Mouse (Mus musculus) mouse embryonic stem cell (cell line): ENCODE results near the gene Zfhx3.

Experiments
- in situ Hi-C, 2 experiments: fragments of 300-500 bp; cut with MboI; formaldehyde crosslinking; loops; 1 replicate in 1 of 2; 3 replicates in 1 of 2; pipeline ENCODE4 v1.14.3; 2019 to 2020; ENCODE audit warnings: low sequenced_read_pairs in 2 of 2, low pct_unique_long_range_greater_than_20kb in 1 of 2, mixed read lengths in 1 of 2; ENCODE audit not compliant: unreplicated experiment in 1 of 2

Gene Zfhx3

DNA sequence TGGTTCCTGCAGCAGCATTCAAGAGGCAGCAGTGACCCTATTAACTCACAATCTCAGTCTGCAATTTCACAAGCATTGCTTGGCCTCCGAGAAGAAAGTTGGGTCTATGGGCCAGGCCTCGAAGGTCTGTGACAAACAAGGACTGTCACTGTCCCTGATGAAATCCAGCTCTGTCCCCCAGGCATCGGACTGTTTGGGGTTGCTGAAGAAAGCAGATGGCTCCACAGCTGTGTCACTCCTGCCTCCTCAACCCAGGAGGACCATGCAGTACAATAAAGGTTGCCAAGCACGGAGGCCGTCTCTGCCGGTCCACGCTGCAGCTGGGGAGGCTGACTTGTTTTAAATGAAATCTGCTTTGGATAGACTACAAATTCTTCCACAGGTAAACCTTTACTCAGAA is 1020.1 kb downstream of the Zfhx3 start:
- in situ Hi-C loops: no loop called here

DNA sequence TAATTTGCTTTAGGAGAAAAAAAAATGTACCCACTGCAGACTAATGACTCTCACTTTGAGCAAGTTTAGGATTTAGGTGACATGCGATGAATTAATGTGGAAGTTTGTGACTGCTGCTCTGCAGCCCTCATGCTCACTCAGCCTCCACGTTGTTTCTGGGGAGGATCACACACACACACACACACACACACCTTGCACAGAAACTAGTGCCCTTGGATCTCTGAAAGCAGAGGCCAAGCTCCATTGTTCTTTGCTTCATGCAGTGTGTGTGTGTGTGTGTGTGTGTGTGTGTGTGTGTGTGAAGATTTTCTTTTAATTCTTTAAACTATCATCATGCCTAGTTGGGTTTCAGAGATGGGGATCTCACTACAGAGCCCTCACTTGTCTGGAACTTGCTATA is 1020.7 kb downstream of the Zfhx3 start:
- in situ Hi-C loops: no loop called here

DNA sequence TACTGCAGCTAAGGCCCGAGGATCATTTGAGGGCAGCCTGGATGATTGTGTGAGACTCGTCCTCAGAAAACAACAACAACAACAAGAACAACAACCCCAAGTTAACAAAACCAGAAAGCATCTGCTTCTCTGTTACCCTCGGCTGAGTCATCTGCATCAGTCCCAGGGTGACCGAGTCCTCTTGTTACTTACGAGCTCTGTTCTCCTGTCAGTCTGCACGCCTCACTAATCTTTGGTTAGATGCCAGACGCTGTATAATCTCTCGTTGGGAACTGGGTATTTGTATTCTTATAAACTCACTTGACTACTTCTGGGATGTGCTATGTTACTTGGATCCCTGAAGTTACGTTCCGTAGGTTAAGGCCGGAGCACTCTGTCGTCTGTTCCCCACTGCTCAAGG is 1023.6 kb downstream of the Zfhx3 start:
- in situ Hi-C loops: no loop called here

DNA sequence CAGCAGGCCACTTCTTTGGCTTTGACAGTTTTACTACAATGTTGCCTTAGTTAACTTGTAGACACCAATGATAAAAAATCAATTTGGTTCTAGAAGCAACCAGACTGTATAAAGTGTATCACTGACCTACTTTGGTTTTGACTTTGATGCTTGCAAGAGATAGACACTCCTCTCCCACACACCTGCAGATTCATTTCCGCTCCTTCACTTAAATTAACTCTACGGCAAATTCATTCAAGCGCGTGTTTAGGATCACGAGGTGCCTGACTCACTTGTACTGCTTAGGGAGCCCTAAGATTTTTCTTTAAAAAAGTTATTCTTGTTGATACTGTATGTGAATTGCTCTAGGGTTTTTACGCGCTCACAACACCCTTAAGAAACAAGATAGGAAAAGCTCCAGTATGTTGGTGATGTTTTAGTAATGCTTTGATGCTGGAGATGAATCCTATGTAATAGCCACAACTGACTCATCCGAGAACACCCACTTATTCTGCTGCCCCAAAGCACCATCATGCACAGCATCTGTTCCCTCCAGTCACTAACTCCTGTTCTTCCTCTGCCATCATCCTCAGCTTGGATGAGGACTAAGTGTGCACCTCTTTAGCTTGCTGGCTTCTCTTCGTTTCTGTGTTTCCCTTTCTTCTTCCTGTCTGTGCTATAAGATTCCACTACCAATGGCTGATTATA is 1031.3 kb downstream of the Zfhx3 start:
- in situ Hi-C loops: no loop called here

DNA sequence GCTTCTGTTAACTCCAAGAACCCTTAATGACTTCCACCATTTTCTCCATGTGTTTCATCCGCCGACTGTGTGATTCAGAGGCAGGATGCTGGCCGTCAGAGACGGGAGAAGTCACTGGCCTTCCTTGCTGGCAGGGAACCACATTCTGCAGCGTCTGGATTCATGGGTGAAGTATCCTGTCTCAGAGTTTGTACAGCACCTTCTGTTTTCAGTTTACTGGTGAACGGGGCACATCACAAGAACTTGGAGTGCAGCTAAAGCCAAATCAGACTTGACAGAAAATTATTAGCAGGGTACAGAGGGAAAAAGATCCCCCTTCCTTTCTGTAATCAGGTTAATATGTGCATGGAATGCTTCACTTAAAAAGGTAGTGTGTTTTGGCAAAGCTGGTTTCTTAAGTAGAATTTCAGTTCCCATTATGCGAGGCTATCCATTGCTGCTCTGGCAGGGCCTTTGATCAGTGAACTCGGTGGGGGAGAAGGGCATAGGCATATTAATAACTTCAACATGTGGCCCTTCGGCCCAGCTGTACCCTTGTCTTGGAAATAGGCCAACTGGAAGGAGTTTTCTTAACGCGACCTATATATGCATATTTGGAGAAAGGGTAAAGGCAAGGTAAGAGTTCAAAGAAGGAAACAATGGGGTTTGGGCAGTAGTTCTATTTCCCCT is 1035.4 kb downstream of the Zfhx3 start:
- in situ Hi-C loops: no loop called here

DNA sequence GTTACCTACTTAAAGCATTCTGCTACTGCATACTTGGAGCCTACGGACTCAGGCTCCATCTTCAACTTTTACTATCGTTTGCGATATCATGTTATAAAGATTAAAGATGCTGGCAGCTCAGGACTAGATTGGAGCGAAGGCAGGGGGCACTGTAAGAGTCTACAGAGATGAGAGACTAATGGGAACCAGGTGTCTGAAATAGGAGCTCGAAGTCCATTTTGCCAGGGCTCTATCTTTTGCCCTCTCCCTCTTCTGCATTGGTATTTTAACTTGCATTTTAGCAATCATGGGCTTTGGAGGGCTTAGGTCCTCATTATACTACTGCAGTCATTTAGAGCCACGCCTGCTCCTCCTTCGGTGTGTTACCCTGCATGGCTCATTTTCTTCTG is 1035.9 kb downstream of the Zfhx3 start:
- in situ Hi-C loops: no loop called here

DNA sequence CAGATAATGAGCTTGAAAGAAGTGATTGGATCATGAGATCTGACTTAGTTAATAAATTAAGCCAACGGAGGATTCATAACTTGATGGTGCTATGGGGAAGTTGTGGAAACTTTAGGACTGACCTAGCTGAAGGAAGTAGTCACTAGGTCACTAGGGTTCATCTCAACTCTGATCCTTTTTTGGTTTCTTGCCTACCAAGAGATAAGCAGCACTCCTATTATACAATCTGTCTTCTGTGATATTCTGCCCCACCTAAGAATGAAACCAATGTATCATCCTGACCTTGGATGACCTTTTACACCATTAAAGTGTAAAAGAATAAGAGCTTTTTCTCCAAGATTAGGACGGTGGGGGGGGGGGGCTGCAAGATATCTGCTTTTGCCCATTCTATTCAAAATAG is 1042.5 kb downstream of the Zfhx3 start:
- in situ Hi-C loops: no loop called here

DNA sequence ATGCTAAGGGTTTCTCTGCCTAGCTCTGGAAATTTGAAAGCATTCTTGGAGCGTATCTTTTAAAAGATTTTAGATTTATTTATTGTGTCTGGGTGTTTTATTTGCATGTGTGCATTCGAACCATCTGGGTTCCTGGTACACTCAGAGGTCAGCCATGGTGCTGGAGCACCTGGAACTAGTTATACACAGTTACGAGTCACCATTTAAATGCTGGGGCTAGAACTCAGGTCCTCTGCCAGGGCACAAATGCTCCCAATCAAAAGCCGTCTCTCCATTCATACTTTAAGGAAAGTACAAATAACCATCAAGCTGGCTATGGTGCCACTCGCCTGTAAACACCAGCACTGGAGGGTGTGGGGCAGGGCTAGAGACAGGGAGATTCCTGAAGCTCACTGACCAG is 1047.4 kb downstream of the Zfhx3 start:
- in situ Hi-C loops: no loop called here

DNA sequence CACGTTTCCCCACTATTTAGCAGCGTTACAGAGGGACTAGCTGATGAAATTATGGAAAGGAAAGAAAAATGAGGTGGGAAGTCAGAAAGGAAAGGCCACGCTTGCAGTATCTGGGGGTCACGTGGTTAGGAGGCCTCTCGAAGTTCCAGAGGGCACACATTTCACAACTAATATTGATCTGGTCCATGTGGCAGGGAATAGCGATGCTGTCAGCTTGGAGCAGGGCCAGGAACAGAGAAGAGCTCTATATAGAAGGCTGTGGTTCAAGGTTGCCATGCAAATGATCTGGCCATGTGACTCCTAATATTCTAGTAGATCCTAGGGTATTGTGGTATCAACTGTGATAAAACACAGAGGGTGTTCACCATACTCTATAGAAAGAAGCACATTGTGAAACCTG is 1048.1 kb downstream of the Zfhx3 start:
- in situ Hi-C loops: no loop called here

DNA sequence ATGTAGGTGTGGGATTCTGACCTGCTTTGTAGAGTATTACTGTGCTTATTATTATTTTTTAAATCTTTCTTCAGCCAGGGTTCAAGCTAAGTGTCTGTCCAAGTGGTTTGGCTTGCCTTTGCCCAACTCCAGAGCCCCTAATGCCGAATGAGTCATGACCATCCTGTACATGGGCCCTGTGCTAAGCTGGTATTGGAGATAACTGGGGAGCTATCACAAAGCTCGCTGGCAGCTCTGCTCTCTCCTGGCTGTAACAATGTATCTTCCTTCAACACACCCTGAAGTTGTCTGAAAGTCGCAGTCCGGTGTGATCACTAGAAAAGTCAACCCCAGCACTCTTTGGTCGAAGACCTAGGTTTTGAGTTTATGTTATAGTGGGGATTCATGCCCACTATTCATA is 1049.0 kb downstream of the Zfhx3 start:
- in situ Hi-C loops: no loop called here

DNA sequence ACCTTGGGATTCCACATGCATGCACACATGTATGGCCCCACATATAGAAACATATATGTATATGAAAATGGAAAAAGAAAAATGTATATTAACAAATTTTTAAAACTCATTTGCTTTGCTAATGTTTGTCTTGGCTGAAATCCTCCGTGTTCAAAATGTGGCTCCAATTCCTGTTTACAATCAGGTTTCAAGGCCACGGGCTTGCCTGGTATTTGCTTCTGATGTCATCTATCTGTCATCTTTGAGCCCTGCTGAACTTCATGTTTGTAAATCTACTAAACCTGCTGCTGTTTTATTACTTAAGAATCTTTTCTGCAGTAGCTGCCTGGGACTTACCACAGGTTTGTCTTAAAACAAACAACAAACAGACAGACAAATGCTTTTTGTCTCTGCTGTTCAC is 1051.3 kb downstream of the Zfhx3 start:
- in situ Hi-C loops: no loop called here

DNA sequence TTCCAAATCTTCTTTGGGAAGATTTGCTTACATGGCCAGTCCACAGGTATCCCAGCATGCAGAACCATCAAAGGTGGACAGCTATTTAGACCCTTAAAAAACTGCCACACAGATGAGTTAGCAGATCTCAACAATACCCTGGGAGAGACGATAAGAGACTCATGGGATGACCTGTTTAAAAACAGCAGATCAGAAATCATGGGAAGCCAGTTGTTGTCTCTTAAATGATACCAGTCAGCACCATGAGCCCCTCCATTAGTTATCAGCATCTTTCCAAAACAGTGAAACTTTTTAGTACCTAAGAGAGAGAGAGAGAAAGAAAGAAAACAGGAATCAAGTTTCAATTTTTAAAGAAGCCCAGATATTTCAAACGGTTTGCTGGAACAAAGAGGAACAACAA is 1051.7 kb downstream of the Zfhx3 start:
- in situ Hi-C loops: no loop called here

DNA sequence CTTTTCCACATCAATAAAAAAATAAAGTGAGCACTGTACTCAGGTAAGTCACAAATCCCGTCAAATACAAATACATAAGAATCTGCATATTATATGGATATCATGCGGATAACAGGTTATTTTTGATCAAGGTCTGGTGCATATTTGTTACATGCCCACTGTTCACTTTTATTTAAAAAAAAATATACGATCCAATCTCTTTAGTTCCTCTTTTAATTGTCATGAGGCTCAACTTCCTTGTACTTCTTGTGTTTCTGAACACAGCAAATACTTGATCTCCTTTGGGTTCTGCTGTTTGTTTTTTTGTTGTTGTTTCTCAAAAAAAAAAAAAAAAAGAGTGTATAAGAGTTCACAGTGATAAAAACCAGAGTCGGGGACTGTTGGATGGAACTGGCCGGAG is 1052.4 kb downstream of the Zfhx3 start:
- in situ Hi-C loops: no loop called here

DNA sequence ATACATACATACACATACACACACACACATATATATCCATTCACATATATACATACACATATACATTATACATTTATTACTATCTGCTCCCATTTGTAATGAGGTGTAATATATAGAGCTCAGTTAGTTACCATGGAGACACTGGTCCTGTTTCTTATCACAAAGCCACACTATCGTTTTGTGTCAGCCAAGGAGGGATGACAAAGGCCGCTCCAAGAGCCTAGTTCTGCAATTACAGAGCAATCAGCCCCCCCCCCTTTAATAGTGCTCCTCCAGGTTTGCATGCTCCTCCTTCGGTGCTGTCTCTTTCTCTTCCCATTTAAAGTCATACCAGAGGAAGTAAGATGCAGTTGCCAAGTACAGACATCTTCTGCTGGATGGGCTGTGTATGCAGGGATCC is 1054.9 kb downstream of the Zfhx3 start:
- in situ Hi-C loops: no loop called here

DNA sequence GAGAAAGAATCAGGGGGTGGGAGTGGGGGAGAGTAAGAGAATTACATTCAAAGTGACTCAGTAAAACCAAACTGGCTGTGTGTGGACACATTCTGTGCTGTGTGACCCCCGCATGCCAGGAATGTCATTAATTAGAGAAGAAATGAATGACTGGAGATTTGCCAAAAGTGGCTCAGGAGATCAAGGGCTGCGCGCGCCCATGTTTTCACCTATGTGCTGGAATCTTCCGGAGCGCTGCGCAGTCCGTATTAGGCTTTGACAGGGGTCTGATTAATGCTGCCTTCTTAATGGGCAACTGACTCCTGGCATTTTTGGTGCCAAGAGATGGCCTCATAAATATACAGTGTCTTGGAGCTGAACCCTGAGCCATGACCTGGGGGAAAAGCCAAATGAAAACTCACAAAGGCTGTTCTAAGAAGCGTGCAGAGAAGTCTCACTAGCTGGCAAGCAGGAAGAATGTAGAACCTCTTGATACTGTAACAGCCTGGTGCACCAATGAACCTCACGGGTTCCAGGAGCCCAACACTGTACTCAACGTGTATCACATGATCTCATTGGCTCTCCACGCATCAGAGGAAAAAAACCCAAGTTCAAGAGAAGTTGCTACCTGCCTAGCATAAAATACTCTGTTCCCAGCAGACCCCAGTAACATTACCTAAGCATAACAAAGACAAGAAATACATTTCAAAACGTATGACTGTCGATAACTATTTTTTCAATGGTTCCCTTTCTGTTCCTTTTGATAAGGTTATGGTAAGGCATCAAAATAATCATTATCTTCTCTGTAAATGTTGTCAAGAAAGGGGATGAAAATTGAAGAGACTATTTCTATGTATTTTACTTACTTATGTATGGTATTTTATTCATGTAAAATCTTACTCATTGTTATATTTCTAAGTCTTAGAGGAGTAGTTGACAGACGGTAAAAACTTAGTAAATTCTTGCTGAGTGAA is 1057.1 kb downstream of the Zfhx3 start:
- in situ Hi-C loops: no loop called here

DNA sequence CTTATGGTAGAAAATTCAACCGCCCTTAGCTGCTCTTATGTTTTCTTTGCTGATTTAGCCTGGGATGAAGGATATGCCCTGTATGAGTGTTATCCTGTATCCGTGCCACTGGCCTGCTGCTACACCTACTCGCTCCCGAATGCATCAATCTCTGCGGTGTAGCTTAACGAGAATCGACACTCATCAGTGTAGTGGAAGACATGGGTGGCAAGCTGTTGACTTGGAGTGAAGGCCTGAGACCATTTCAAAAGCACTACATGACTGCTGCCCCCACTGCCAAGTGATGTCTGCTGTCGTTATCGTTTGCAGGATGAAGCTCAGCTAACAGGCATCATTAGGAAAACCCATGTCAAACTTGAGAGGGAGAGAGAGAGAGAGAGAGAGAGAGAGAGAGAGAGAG is 1058.6 kb downstream of the Zfhx3 start:
- in situ Hi-C loops: no loop called here

DNA sequence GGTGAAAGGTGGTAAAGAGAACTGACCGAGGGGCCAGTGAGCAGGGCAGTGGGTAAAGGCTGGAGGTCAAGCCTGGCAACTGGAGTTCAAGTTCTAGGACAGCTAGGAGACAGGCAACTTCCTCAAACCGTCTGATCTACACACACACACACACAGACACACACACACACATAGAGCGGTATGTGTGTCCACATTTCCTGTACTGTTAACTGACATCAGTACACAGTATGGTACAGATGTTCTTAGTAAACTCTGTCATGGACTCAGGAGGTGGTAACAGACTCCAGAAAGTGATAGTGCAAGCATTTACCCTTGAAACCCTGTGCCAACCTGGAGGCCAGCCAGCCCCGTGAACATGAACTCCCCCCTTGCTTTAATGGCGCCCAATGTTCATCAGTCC is 1059.5 kb downstream of the Zfhx3 start:
- in situ Hi-C loops: no loop called here

DNA sequence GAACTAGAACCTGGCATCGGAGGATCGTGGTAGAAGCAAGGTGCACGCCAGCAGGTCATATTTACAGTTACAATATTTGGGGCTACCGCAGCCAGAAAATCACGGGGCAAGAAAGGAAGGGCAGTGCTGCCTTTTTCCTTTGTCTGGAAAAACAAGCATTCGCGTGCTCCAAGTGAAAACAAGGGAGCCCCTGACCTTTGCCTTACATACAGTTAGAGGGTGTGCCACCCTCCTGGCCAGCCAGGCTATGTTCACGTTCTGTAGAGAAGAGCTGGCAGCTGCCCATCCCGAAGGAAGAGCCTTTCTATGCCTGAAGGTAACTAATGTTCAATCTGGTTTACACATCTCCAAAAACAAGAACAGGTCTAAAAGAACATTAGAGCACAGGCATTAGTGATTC is 1064.5 kb downstream of the Zfhx3 start:
- in situ Hi-C loops: no loop called here
